8 mouse cellular contexts compared by ENCODE assay signal in genomic region chr8:123752773-123753468, GRCm38 (mm10). TPM values are rescaled to one million over a fixed set of nuclear protein-coding genes. Genes with fewer than 3 reads are reported as not detected.
A peak's percentile ranks its signal among the peaks of the same experiment; 100 is the strongest.
DNase-seq lines count a peak whose midpoint lies in the region; ATAC-seq and TF ChIP-seq lines count a peak whose summit lies in the region.

No protein-coding gene starts in this region.

- peaks cover 19% of the 10 kb centered on the region for H3K4me1 ChIP-seq in embryonic fibroblast, embryonic 13.5 days (ENCODE audit: control insufficient read depth, insufficient read depth, low read length)
- H3K4me1 ChIP-seq in limb, embryonic 14.5 days (ENCODE audit: control insufficient read depth, insufficient read depth, low read length): peaks cover 16% of the 10 kb centered on the region

- DNase-seq in embryo, embryonic 10 days (ENCODE audit: low spot score): peak; percentile 73
- no peak for DNase-seq in embryo, embryonic 9.5 days (ENCODE audit: extremely low spot score)
- DNase-seq in 3134 (ENCODE audit: extremely low read depth, insufficient read length, low spot score): peak; percentile 83
- peak; percentile 61 for DNase-seq in limb, embryonic 14.5 days (ENCODE audit: low spot score)
- no peak for DNase-seq in B cell, adult 2 months
- DNase-seq in cerebellum, adult 11-12 months: no peak
- DNase-seq in thymus, postnatal 10 days (ENCODE audit: low spot score in 2 of 2): no peak

- no peak overlapping the region for H3K4me3 ChIP-seq in embryonic fibroblast, embryonic 13.5 days (ENCODE audit: insufficient read depth, low read length)
- H3K4me3 ChIP-seq in limb, embryonic 14.5 days (replicated peaks; ENCODE audit: low read length): no peak overlapping the region

- H3K27me3 ChIP-seq in limb, embryonic 14.5 days (ENCODE audit: control insufficient read depth, insufficient read depth, low read length): no peaks in the 10 kb centered on the region

- WGBS in limb, embryonic 14.5 days: 58% methylated on average over 13 of the region's 13 CpGs

- H3K9ac ChIP-seq in limb, embryonic 14.5 days (ENCODE audit: low read depth, low read length, severe bottlenecking): no peak overlapping the region

- H3K4me2 ChIP-seq in limb, embryonic 14.5 days (replicated peaks; ENCODE audit: low read depth, low read length, severe bottlenecking): no peak overlapping the region

- H3K27ac ChIP-seq in embryonic fibroblast, embryonic 13.5 days (ENCODE audit: insufficient read depth, low read length): 0 out of 2 replicates have a peak overlapping the region, but pooled peaks have one; percentile 13
- no peak overlapping the region for H3K27ac ChIP-seq in limb, embryonic 14.5 days (replicated peaks; ENCODE audit: low read depth, low read length)

- peak; percentile 62; the same call in 1 of the 2 replicates for ATAC-seq in limb, embryonic 14.5 days (ENCODE audit: low FRiP score, low read depth)

- TF ChIP-seq POLR2A in embryonic fibroblast, embryonic 13.5 days (IDR thresholded peaks at IDR 0.05; ENCODE audit: low read depth, low read length): no peak
- no peak for TF ChIP-seq POLR2A in limb, embryonic 14.5 days (IDR thresholded peaks at IDR 0.05; ENCODE audit: borderline replicate concordance, extremely low read depth, insufficient read depth, insufficient read length)

- no peak for TF ChIP-seq CTCF in embryonic fibroblast, embryonic 13.5 days (IDR thresholded peaks at IDR 0.05; ENCODE audit: borderline replicate concordance, insufficient read depth, low read length)

- no peaks in the 10 kb centered on the region for H3K36me3 ChIP-seq in limb, embryonic 14.5 days (ENCODE audit: control insufficient read depth, insufficient read depth, low read length)

- no peaks in the 10 kb centered on the region for H3K9me3 ChIP-seq in limb, embryonic 14.5 days (ENCODE audit: control insufficient read depth, low read length)

RNA-seq across cellular contexts. Expression of gene Rab4a, which starts 52.9 kb away (rescaled TPM):
- polyA plus RNA-seq in embryonic fibroblast, embryonic 13.5 days (2011; ENCODE audit: insufficient read length, low read depth, missing spikeins): 22.0 and 26.1 TPM in 2 replicates
- polyA plus RNA-seq in limb, embryonic 14.5 days (2012; rRNA removed): 29.4 and 29.5 TPM in 2 replicates
- 45.1 and 45.5 TPM in 2 replicates for polyA plus RNA-seq in limb, embryonic 14.5 days (2014; fragmentation: Nextera tagmentation; extraction: Ambion mirVana)

Comparison
In these comparisons a context has a peak if more than half of its experiments do, and no peak if none do; other contexts are left out.
1. DNase-seq: peak in embryo, embryonic 10 days (single experiment), 3134 (single experiment) and limb, embryonic 14.5 days (single experiment); none in embryo, embryonic 9.5 days (single experiment), B cell, adult 2 months (0 of 2), cerebellum, adult 11-12 months (single experiment) and thymus, postnatal 10 days (0 of 2).